Mouse (Mus musculus) lung, adult 2 months (tissue): ENCODE results near the gene Srgap2. TPM values are rescaled to one million over a fixed set of nuclear protein-coding genes. Genes with fewer than 3 reads are reported as not detected.

Experiments used
- DNase-seq: peaks from one replicate; pipeline ENCODE4 v3.0.0; 2022
- H3K4me1 ChIP-seq: fragments of 200-500 bp; 2 replicates; pipeline ENCODE4 v1.6.1; 2011; ENCODE audit warnings: low read length; ENCODE audit not compliant: control insufficient read depth, insufficient read depth
- H3K4me3 ChIP-seq: fragments of 200-500 bp; replicated peaks from 2 replicates; pipeline ENCODE3; 2011; ENCODE audit warnings: low read depth, mild to moderate bottlenecking, control low read depth, low read length; ENCODE audit errors: extremely low read depth
- CTCF ChIP-seq: fragments of 200-500 bp; IDR thresholded peaks from 2 replicates; pipeline ENCODE4 v1.5.1; 2011; ENCODE audit warnings: mild to moderate bottlenecking, low read length, control low read depth; ENCODE audit not compliant: insufficient read depth
- POLR2A ChIP-seq: fragments of 200-500 bp; IDR thresholded peaks from 2 replicates; pipeline ENCODE4 v1.6.1; 2011; ENCODE audit warnings: low read depth, mild to moderate bottlenecking, control low read depth, low read length, borderline replicate concordance; ENCODE audit errors: extremely low read depth
- WGBS: fragments of 180-500 bp; shearing (Covaris S2); methylation state at CpG from one replicate; pipeline ENCODE4 v1.1.7; 2018; 5-methylcytosine and 5-hydroxymethylcytosine counted together
- polyA plus RNA-seq: library from polyadenylated mRNA; depleted of rRNA; stranded (reverse); fragments of >200 nt; gene quantifications from 2 replicates; pipeline ENCODE4 v1.2.3, GENCODE M21; 2012

Gene Srgap2
- polyA plus RNA-seq, 1 experiment, result 34.8 TPM

GRCm38 (mm10) chr1:131384406-131384805 lies 142.7 kb downstream of the Srgap2 start:
- TF ChIP-seq CTCF (no peak), POLR2A (no peak)
- Histone ChIP-seq H3K4me1 (peaks cover 7% of the 10 kb centered on the region), H3K4me3 (no peak overlapping the region)
- DNase-seq, result no peak
- WGBS, result 10% methylated on average over 3 of the region's 3 CpGs

GRCm38 (mm10) chr1:131382184-131382583 lies 145.0 kb downstream of the Srgap2 start:
- DNase-seq, result no peak

GRCm38 (mm10) chr1:131380254-131380653 lies 146.9 kb downstream of the Srgap2 start:
- DNase-seq, result no peak
- Histone ChIP-seq H3K4me1 (peaks cover 18% of the 10 kb centered on the region), H3K4me3 (no peak overlapping the region)
- no peak for TF ChIP-seq CTCF
- no peak for TF ChIP-seq POLR2A
- 6% methylated on average over 1 of the region's 1 CpGs for WGBS

More at GRCm38 (mm10) chr1:131382184-131382583, 145.0 kb downstream of the Srgap2 start:
- H3K4me3 ChIP-seq, result no peak overlapping the region
- TF ChIP-seq CTCF (no peak), POLR2A (no peak)
- H3K4me1 ChIP-seq, result peaks cover 18% of the 10 kb centered on the region
- WGBS, result 79% methylated on average over 2 of the region's 2 CpGs

- Histone ChIP-seq H3K4me3 (no peak overlapping the region), H3K4me1 (peaks cover 18% of the 10 kb centered on the region)
- TF ChIP-seq CTCF (no peak), POLR2A (no peak)
- 2% methylated on average over 1 of the region's 1 CpGs for WGBS
- DNase-seq, result no peak
Observed at GRCm38 (mm10) chr1:131378914-131379474, 148.2 kb downstream of the Srgap2 start.

- Histone ChIP-seq H3K4me3 (no peak overlapping the region), H3K4me1 (peaks cover 18% of the 10 kb centered on the region)
- 34% methylated on average over 7 of the region's 7 CpGs for WGBS
- no peak for TF ChIP-seq POLR2A
- no peak for TF ChIP-seq CTCF
- DNase-seq, result no peak
Observed at GRCm38 (mm10) chr1:131378081-131378913, 148.9 kb downstream of the Srgap2 start.

- Histone ChIP-seq H3K4me3 (no peak overlapping the region), H3K4me1 (no peaks in the 10 kb centered on the region)
- WGBS, result 50% methylated on average over 1 of the region's 1 CpGs
- no peak for TF ChIP-seq POLR2A
- no peak for TF ChIP-seq CTCF
- DNase-seq, result no peak
Observed at GRCm38 (mm10) chr1:131365832-131366231, 161.3 kb downstream of the Srgap2 start.

- no peak for DNase-seq
- WGBS, result 93% methylated on average over 3 of the region's 3 CpGs
Observed at GRCm38 (mm10) chr1:131364432-131364831, 162.7 kb downstream of the Srgap2 start.

GRCm38 (mm10) chr1:131363887-131364286 lies 163.3 kb downstream of the Srgap2 start:
- TF ChIP-seq CTCF, result no peak
- TF ChIP-seq POLR2A, result no peak
- no peak overlapping the region for H3K4me3 ChIP-seq
- 69% methylated on average over 3 of the region's 3 CpGs for WGBS
- no peak for DNase-seq
- H3K4me1 ChIP-seq, result no peaks in the 10 kb centered on the region

More at GRCm38 (mm10) chr1:131364432-131364831, 162.7 kb downstream of the Srgap2 start:
- Histone ChIP-seq H3K4me3 (no peak overlapping the region), H3K4me1 (no peaks in the 10 kb centered on the region)
- TF ChIP-seq POLR2A (no peak), CTCF (no peak)

- TF ChIP-seq CTCF (no peak), POLR2A (no peak)
- H3K4me3 ChIP-seq, result no peak overlapping the region
- 89% methylated on average over 2 of the region's 2 CpGs for WGBS
- no peaks in the 10 kb centered on the region for H3K4me1 ChIP-seq
- DNase-seq, result no peak
Observed at GRCm38 (mm10) chr1:131362089-131362488, 165.1 kb downstream of the Srgap2 start.

- Histone ChIP-seq H3K4me1 (no peaks in the 10 kb centered on the region), H3K4me3 (no peak overlapping the region)
- TF ChIP-seq POLR2A, result no peak
- TF ChIP-seq CTCF, result no peak
- DNase-seq, result no peak
- WGBS, result 72% methylated on average over 3 of the region's 3 CpGs
Observed at GRCm38 (mm10) chr1:131360800-131361199, 166.4 kb downstream of the Srgap2 start.
